Mouse (Mus musculus) cortical plate, adult 2 months (tissue): ENCODE measurements around the gene B4galnt3.

Experiments
- CTCF ChIP-seq: fragments of 200-500 bp; IDR thresholded peaks from 2 replicates; pipeline ENCODE4 v1.5.1; 2011; ENCODE audit warnings: mild to moderate bottlenecking, control low read depth, low read length; ENCODE audit not compliant: insufficient read depth; ENCODE audit errors: extremely low read depth
- POLR2A ChIP-seq: fragments of 200-500 bp; IDR thresholded peaks from 2 replicates; pipeline ENCODE4 v1.6.1; 2011; ENCODE audit warnings: mild to moderate bottlenecking, low read length, control low read depth; ENCODE audit not compliant: insufficient read depth; ENCODE audit errors: extremely low read depth

DNA sequence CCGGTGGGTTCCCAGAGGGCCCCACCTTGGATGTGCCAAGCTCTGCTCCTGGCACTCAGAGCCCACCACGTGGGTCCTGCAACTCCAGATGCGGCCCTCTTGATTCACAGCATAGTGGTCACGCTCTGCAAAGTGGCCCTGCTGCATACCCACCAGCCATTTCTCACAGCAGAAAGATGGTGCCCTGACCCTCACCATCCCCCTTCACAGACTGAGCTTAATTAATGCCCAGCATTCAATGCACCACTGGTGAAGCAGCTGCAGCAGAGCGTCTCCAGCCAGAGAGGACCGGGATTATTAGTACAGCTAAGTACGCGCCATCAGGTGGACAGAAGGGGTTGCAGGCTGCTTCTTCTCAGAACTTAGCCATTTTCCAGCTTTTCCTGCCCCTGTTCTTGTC, 92.0 kb downstream of the B4galnt3 start:
- no peak for TF ChIP-seq POLR2A
- no peak for TF ChIP-seq CTCF
